Mouse (Mus musculus) C2C12 (cell line): ENCODE results near the gene Dusp19. TPM values are rescaled to one million over a fixed set of nuclear protein-coding genes. Genes with fewer than 3 reads are reported as not detected.

Experiments
- H3K27me3 ChIP-seq: one replicate; pipeline ENCODE4 v1.6.1; 2011; ENCODE audit not compliant: control insufficient read depth, insufficient read depth, insufficient read length
- H3K36me3 ChIP-seq: one replicate; pipeline ENCODE4 v1.6.1; 2011; ENCODE audit not compliant: control insufficient read depth, insufficient read depth
- H3K4me3 ChIP-seq: one replicate; pipeline ENCODE4 v1.5.1; 2011; ENCODE audit warnings: mild to moderate bottlenecking, control low read depth; ENCODE audit not compliant: poor library complexity, insufficient read depth, severe bottlenecking
- H3K79me2 ChIP-seq: one replicate; pipeline ENCODE4 v1.6.1; 2011; ENCODE audit not compliant: control insufficient read depth, insufficient read depth
- H3K79me3 ChIP-seq: one replicate; pipeline ENCODE4 v1.6.1; 2011; ENCODE audit warnings: low read depth, control low read depth
- H3ac ChIP-seq: one replicate; pipeline ENCODE3; 2011; ENCODE audit warnings: low read depth; ENCODE audit not compliant: control insufficient read depth, insufficient read length
- CEBPB ChIP-seq: IDR thresholded peaks from one replicate; pipeline ENCODE4 v1.6.1; 2011; ENCODE audit warnings: low read depth, mild to moderate bottlenecking, control low read depth, moderate library complexity
- CTCF ChIP-seq: IDR thresholded peaks from one replicate; pipeline ENCODE4 v1.5.1; 2011; ENCODE audit not compliant: control insufficient read depth, insufficient read depth, insufficient read length
- FOSL1 ChIP-seq: IDR thresholded peaks from one replicate; pipeline ENCODE4 v1.8.0; 2011; ENCODE audit warnings: mild to moderate bottlenecking, low read length; ENCODE audit not compliant: poor library complexity, insufficient read depth, severe bottlenecking
- MAX ChIP-seq: IDR thresholded peaks from one replicate; pipeline ENCODE4 v1.6.1; 2011; ENCODE audit warnings: mild to moderate bottlenecking, control low read depth
- MYOD1 ChIP-seq: IDR thresholded peaks from one replicate; pipeline ENCODE4 v1.6.1; 2011; ENCODE audit warnings: low read depth; ENCODE audit not compliant: control insufficient read depth, insufficient read length
- MYOG ChIP-seq: IDR thresholded peaks from one replicate; pipeline ENCODE4 v1.6.1; 2011; ENCODE audit not compliant: control insufficient read depth, insufficient read length; ENCODE audit errors: extremely low read depth
- USF1 ChIP-seq: IDR thresholded peaks from one replicate; pipeline ENCODE4 v1.6.1; 2011; ENCODE audit warnings: low read depth, mild to moderate bottlenecking, control low read depth, moderate library complexity
- microRNA-seq: library from miRNA; unstranded; fragments of <30 nt; microRNA quantifications from one replicate; pipeline ENCODE4, GENCODE M21; 2019; ENCODE audit warnings: borderline microRNAs expressed
- polyA plus RNA-seq: library from polyadenylated mRNA; unstranded; fragments of >200 nt; fragmentation: generic; extraction: Trizol; gene quantifications from one replicate; pipeline ENCODE4 v1.2.1, GENCODE M21; 2012; ENCODE audit warnings: missing spikeins

Dusp19 gene
- polyA plus RNA-seq, 1 experiment = 4.8 TPM

DNA sequence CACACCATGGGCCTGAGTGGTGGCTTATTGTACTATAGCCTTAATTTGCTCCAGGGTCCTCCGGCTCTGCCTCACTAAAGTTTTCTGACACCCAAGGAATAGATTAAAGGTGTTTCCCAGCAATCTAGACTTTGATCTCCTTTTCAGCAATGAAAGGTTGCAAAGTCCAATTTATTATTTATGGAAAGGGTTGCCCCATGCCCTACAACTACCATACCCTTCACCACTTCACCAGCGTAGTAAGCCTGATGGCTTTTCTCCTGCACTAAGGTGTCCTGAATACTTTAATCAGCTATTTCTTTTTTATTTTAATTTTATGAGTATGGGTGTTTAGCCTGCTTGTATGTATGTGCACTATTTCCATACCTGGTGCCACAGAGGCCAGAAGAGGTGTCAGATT is 45.8 kb downstream of the Dusp19 start:
- TF ChIP-seq CTCF (no peak), MYOD1 (no peak), MAX (no peak), FOSL1 (no peak)
- Histone ChIP-seq H3K4me3 (no peak overlapping the region), H3ac (no peak overlapping the region), H3K27me3 (no peaks in the 10 kb centered on the region), H3K79me3 (no peaks in the 10 kb centered on the region), H3K36me3 (peaks cover 47% of the 10 kb centered on the region), H3K79me2 (no peaks in the 10 kb centered on the region)

DNA sequence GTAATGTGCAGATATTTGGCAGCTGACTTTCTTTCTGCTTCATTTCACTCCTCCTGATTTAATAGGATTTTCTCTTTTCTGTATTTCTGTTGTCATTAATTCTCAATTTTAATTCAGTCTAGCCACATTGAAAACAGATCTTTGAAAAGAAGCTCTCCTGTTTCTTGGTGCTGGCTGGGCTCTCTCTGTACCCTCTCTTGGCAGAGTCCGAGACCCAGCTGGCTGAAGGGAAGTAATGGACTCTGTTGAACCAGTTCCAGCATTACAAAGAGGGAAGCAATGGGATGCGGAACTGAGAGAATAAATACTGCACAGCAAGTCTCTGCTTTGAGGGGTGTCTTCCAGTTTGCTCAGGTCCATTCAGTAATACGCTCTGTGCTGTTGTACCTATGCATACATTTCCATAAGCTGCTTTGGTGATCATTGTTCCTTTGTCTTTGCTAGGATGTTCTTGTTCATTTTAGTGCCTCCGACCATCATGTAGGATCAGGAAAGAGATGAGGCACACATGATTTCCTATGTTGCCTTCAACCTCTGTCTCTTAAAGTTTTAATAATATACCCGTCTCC is 50.6 kb downstream of the Dusp19 start:
- Histone ChIP-seq H3K79me3 (no peaks in the 10 kb centered on the region), H3K4me3 (no peak overlapping the region), H3K27me3 (no peaks in the 10 kb centered on the region), H3K36me3 (peaks cover 51% of the 10 kb centered on the region), H3ac (no peak overlapping the region), H3K79me2 (no peaks in the 10 kb centered on the region)
- TF ChIP-seq FOSL1 (no peak), CEBPB (no peak), MAX (no peak), USF1 (no peak), MYOG (no peak), CTCF (no peak), MYOD1 (no peak)

DNA sequence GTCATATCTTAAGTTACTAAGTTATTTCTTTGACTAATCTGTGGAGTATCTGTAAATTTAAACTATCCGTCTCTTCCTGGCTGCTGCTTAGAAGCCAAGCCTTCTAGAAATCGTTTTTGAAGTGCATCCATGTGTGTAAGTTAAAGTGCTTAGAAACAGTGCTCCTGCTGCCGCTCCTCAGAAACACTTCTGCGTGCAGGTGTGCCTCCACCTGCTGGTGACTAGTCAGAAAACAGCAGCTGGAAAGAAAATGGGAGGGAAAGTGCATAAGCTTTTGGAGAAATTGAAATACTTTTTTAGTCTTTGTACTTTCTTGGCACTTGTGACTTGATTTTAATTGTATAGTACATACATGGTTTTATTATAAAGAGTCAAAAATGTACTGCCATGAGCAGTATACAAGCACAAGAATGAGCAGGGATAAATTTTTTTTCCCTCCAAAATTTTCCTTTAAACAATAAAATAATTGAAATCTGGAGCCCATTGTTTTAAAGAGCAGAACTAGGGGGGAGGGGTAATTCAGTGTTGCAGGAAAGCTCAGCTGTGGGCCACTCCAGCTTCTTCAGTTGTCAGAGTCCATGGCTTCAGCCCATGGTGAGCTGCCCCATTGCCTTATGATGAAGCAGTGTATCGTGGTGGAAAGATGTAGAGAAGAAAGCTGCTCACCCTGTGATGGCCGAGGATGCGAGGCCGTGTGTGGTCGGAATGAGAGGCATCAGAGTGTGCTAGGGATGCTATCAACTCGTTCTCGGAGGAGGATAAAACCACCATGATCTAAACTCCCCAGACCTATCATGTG is 53.2 kb downstream of the Dusp19 start:
- no peak overlapping the region for H3K4me3 ChIP-seq
- no peaks in the 10 kb centered on the region for H3K79me2 ChIP-seq
- H3K27me3 ChIP-seq = no peaks in the 10 kb centered on the region
- no peak overlapping the region for H3ac ChIP-seq
- peaks cover 51% of the 10 kb centered on the region for H3K36me3 ChIP-seq
- TF ChIP-seq FOSL1 (no peak), MYOD1 (no peak), USF1 (no peak), CEBPB (no peak), MAX (no peak), MYOG (no peak), CTCF (no peak)
- no peaks in the 10 kb centered on the region for H3K79me3 ChIP-seq

DNA sequence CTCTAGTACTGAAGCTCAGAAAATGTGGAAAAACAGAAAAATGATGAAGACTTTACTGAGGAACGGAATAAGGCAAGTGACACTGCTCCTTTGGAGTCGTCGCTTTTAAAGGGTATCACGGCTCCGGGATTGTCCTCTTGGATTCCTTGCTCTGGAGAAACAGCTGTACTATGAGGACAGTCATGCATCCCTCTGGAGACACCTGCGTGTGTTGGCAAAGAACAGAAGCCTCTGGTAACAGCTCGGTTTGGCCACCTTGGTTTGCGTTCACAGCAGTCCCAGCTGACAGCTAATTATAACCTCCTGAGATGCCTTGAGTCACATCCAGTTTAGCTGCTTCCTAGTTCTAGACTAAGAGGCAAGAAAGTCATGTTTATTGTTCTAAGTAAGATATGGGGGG is 62.0 kb downstream of the Dusp19 start:
- Histone ChIP-seq H3ac (no peak overlapping the region), H3K79me2 (no peaks in the 10 kb centered on the region), H3K36me3 (no peaks in the 10 kb centered on the region), H3K79me3 (no peaks in the 10 kb centered on the region), H3K27me3 (no peaks in the 10 kb centered on the region), H3K4me3 (no peak overlapping the region)
- TF ChIP-seq CEBPB (no peak), FOSL1 (no peak)

Small RNA genes lying within 50 kb of the gene (microRNA-seq; reads per million reads assigned to microRNA genes)
- not detected for gene Mir684-1

Other genes with a start within 250 kb of the Dusp19 start
- 0.01 TPM for gene Frzb, start 169.4 kb upstream of the Dusp19 start, polyA plus RNA-seq
- 30.4 TPM for gene Nckap1, start 35.7 kb upstream of the Dusp19 start, polyA plus RNA-seq
- 38.3 TPM for gene Nup35, start 191 bp downstream of the Dusp19 start, polyA plus RNA-seq